Mouse (Mus musculus) midbrain, embryonic 12.5 days (tissue): ENCODE data around the gene Ocln. TPM values are rescaled to one million over a fixed set of nuclear protein-coding genes. Genes with fewer than 3 reads are reported as not detected.

ENCODE experiments used
- ATAC-seq: fragments of 200-750 bp; cut with Nextera tagmentation; 2 replicates; pipeline ENCODE4 v1.8.0; 2017; ENCODE audit warnings: low read depth, moderate TSS enrichment, moderate library complexity; ENCODE audit not compliant: low FRiP score
- H3K27ac ChIP-seq: fragments of 300-500 bp; sonication (generic); replicated peaks from 2 replicates; pipeline ENCODE4 v1.5.1; 2016; ENCODE audit warnings: mild to moderate bottlenecking
- H3K27me3 ChIP-seq: fragments of 300-500 bp; sonication (generic); 2 replicates; pipeline ENCODE4 v1.6.1; 2016; ENCODE audit warnings: mild to moderate bottlenecking
- H3K36me3 ChIP-seq: fragments of 300-500 bp; sonication (generic); 2 replicates; pipeline ENCODE4 v1.6.1; 2016
- H3K4me1 ChIP-seq: fragments of 300-500 bp; sonication (generic); 2 replicates; pipeline ENCODE4 v1.6.1; 2016
- H3K4me2 ChIP-seq: fragments of 300-500 bp; sonication (generic); replicated peaks from 2 replicates; pipeline ENCODE4 v1.6.1; 2016; ENCODE audit warnings: mild to moderate bottlenecking, moderate library complexity
- H3K4me3 ChIP-seq: fragments of 300-500 bp; sonication (generic); 2 replicates; pipeline ENCODE4 v1.5.1; 2016; ENCODE audit warnings: mild to moderate bottlenecking
- H3K9ac ChIP-seq: fragments of 300-500 bp; sonication (generic); replicated peaks from 2 replicates; pipeline ENCODE4 v1.6.1; 2016; ENCODE audit warnings: mild to moderate bottlenecking, moderate library complexity
- H3K9me3 ChIP-seq: fragments of 300-500 bp; sonication (generic); 2 replicates; pipeline ENCODE4 v1.6.1; 2016; ENCODE audit warnings: mild to moderate bottlenecking
- WGBS: fragments of 180-500 bp; shearing (Covaris S2); methylation state at CpG from one replicate; pipeline ENCODE4 v1.1.7; 2016; 5-methylcytosine and 5-hydroxymethylcytosine counted together
- polyA plus RNA-seq: library from polyadenylated mRNA; unstranded; fragments of >200 nt; fragmentation: Nextera tagmentation; extraction: Ambion mirVana; gene quantifications from 2 replicates; pipeline ENCODE4 v1.2.1, GENCODE M21; 2016

Gene Ocln
- polyA plus RNA-seq, 1 experiment from 2014 or later = 2.9 TPM

DNA sequence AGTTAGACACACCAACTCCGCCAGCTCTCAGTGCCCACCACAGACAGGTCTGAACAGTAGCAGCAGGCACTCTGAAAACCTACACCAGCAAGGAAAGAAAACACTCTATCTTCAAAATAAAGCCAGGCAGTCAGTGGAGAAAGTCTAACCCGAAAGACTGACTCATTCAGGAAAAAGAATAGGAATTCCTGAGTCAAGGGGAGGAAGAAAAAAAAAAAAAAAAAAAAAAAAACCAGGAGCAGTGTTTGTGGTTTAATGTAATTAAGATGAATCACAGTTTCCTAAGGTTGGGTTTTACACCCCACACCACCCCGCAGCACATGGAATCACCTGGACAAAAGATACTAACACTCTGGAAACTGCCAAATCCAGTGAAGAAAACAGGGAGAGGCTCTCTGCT lies 16.4 kb downstream of the Ocln start:
- H3K4me1 ChIP-seq = no peaks in the 10 kb centered on the region
- H3K36me3 ChIP-seq = no peaks in the 10 kb centered on the region
- no peaks in the 10 kb centered on the region for H3K27me3 ChIP-seq
- 88% methylated on average over 3 of the region's 3 CpGs for WGBS
- H3K4me3 ChIP-seq = no peak overlapping the region
- no peaks in the 10 kb centered on the region for H3K9me3 ChIP-seq
- H3K9ac ChIP-seq = no peak overlapping the region
- H3K4me2 ChIP-seq = no peak overlapping the region
- ATAC-seq = no peak
- H3K27ac ChIP-seq = no peak overlapping the region

- H3K4me3 ChIP-seq = no peak overlapping the region
- H3K4me2 ChIP-seq = no peak overlapping the region
- WGBS = 68% methylated on average over 6 of the region's 6 CpGs
These were observed 19.6 kb downstream of the Ocln start for GRCm38 (mm10) chr13:100532788-100533365.

GRCm38 (mm10) chr13:100526649-100527038 lies 25.9 kb downstream of the Ocln start:
- no peaks in the 10 kb centered on the region for H3K4me1 ChIP-seq
- WGBS = 76% methylated on average over 6 of the region's 6 CpGs
- H3K4me3 ChIP-seq = no peak overlapping the region
- no peak overlapping the region for H3K4me2 ChIP-seq
- no peaks in the 10 kb centered on the region for H3K36me3 ChIP-seq
- no peaks in the 10 kb centered on the region for H3K9me3 ChIP-seq
- ATAC-seq = no peak
- no peak overlapping the region for H3K27ac ChIP-seq
- H3K27me3 ChIP-seq = no peaks in the 10 kb centered on the region
- H3K9ac ChIP-seq = no peak overlapping the region

More at GRCm38 (mm10) chr13:100532788-100533365, 19.6 kb downstream of the Ocln start:
- Histone ChIP-seq H3K27me3 (no peaks in the 10 kb centered on the region), H3K4me1 (no peaks in the 10 kb centered on the region), H3K36me3 (no peaks in the 10 kb centered on the region), H3K27ac (no peak overlapping the region), H3K9me3 (no peaks in the 10 kb centered on the region), H3K9ac (no peak overlapping the region)
- ATAC-seq = no peak

- H3K4me2 ChIP-seq = no peak overlapping the region
- no peak overlapping the region for H3K9ac ChIP-seq
- no peaks in the 10 kb centered on the region for H3K27me3 ChIP-seq
- ATAC-seq = no peak
- H3K27ac ChIP-seq = no peak overlapping the region
- no peaks in the 10 kb centered on the region for H3K36me3 ChIP-seq
- no peaks in the 10 kb centered on the region for H3K9me3 ChIP-seq
- WGBS = 84% methylated on average over 6 of the region's 6 CpGs
- no peaks in the 10 kb centered on the region for H3K4me1 ChIP-seq
- H3K4me3 ChIP-seq = no peak overlapping the region
These were observed 26.4 kb downstream of the Ocln start for GRCm38 (mm10) chr13:100525935-100526648.

GRCm38 (mm10) chr13:100524896-100525295 lies 27.6 kb downstream of the Ocln start:
- 94% methylated on average over 6 of the region's 6 CpGs for WGBS
- Histone ChIP-seq H3K9me3 (no peaks in the 10 kb centered on the region), H3K27ac (no peak overlapping the region), H3K9ac (no peak overlapping the region), H3K4me3 (no peak overlapping the region), H3K36me3 (no peaks in the 10 kb centered on the region), H3K27me3 (no peaks in the 10 kb centered on the region), H3K4me2 (no peak overlapping the region), H3K4me1 (no peaks in the 10 kb centered on the region)
- no peak for ATAC-seq

- WGBS = 88% methylated on average over 2 of the region's 2 CpGs
- no peak overlapping the region for H3K4me2 ChIP-seq
- H3K4me3 ChIP-seq = no peak overlapping the region
- H3K36me3 ChIP-seq = no peaks in the 10 kb centered on the region
- no peaks in the 10 kb centered on the region for H3K27me3 ChIP-seq
- no peak overlapping the region for H3K9ac ChIP-seq
- no peak overlapping the region for H3K27ac ChIP-seq
- ATAC-seq = no peak
- H3K9me3 ChIP-seq = no peaks in the 10 kb centered on the region
- H3K4me1 ChIP-seq = no peaks in the 10 kb centered on the region
These were observed 28.8 kb downstream of the Ocln start for GRCm38 (mm10) chr13:100523698-100524097.

- no peak overlapping the region for H3K27ac ChIP-seq
- WGBS = 86% methylated on average over 9 of the region's 9 CpGs
- H3K9me3 ChIP-seq = no peaks in the 10 kb centered on the region
- no peak for ATAC-seq
- no peaks in the 10 kb centered on the region for H3K36me3 ChIP-seq
- H3K9ac ChIP-seq = no peak overlapping the region
- no peak overlapping the region for H3K4me3 ChIP-seq
- no peaks in the 10 kb centered on the region for H3K4me1 ChIP-seq
- no peak overlapping the region for H3K4me2 ChIP-seq
- no peaks in the 10 kb centered on the region for H3K27me3 ChIP-seq
These were observed 30.6 kb downstream of the Ocln start for GRCm38 (mm10) chr13:100521724-100522591.

GRCm38 (mm10) chr13:100519162-100519561 lies 33.4 kb downstream of the Ocln start:
- Histone ChIP-seq H3K27ac (no peak overlapping the region), H3K9ac (no peak overlapping the region), H3K36me3 (no peaks in the 10 kb centered on the region), H3K4me1 (0 out of 2 replicates have a peak, but pooled peaks cover 7% of the 10 kb centered on the region), H3K4me2 (no peak overlapping the region), H3K9me3 (no peaks in the 10 kb centered on the region), H3K4me3 (no peak overlapping the region), H3K27me3 (no peaks in the 10 kb centered on the region)
- WGBS = 74% methylated on average over 2 of the region's 2 CpGs
- no peak for ATAC-seq

DNA sequence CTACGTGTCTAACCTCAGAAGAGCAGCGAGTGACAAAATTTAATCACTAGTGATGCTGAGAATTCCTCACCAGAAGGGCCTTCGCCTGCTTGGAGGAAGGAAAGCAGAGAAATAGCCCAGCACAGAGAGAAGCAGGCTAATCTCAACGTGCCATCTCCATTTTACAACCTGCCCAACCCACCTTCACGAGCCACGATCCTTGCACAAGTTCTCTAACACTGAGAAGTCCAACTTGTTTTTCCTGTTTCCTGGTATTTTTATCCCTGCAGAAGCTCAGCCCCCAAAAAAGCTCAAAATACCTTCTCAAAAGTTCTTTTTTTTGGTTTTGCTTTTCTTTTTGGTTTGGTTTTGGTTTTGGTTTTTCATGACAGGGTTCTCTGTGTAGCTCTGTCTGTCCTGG lies 34.3 kb downstream of the Ocln start:
- no peaks in the 10 kb centered on the region for H3K27me3 ChIP-seq
- ATAC-seq = no peak
- 0 out of 2 replicates have a peak, but pooled peaks cover 7% of the 10 kb centered on the region for H3K4me1 ChIP-seq
- H3K4me2 ChIP-seq = no peak overlapping the region
- no peak overlapping the region for H3K9ac ChIP-seq
- no peak overlapping the region for H3K27ac ChIP-seq
- H3K36me3 ChIP-seq = no peaks in the 10 kb centered on the region
- no peak overlapping the region for H3K4me3 ChIP-seq
- WGBS = 86% methylated on average over 6 of the region's 6 CpGs
- H3K9me3 ChIP-seq = no peaks in the 10 kb centered on the region

DNA sequence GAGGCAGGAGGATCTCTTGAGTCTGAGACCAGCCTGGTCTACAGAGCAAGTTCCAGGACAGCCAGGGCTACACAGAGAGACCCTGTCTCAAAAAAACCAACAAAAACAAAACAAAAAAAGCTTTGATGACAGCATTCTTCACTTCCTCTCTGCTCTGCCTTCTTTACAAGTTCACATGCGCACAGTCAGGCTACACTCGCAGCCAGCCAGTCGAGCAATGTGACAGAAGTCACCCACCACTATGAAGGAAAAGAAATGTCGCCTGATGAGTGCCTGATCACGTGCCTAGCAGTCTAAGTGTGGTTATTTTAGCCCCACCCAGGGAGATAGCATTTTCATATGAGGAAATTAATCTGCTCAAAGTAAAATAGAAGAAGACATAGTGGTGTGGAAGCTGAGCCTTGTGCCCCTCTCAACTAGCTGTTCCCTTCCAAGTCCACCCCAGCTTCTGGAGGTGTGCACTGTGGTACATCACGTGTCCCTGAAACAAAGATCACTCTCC lies 34.8 kb downstream of the Ocln start:
- ATAC-seq = no peak
- H3K27ac ChIP-seq = no peak overlapping the region
- H3K4me3 ChIP-seq = no peak overlapping the region
- no peaks in the 10 kb centered on the region for H3K36me3 ChIP-seq
- no peaks in the 10 kb centered on the region for H3K9me3 ChIP-seq
- H3K27me3 ChIP-seq = no peaks in the 10 kb centered on the region
- H3K4me2 ChIP-seq = no peak overlapping the region
- 93% methylated on average over 6 of the region's 6 CpGs for whole genome bisulfite sequencing
- 0 out of 2 replicates have a peak, but pooled peaks cover 7% of the 10 kb centered on the region for H3K4me1 ChIP-seq
- no peak overlapping the region for H3K9ac ChIP-seq

GRCm38 (mm10) chr13:100516213-100517105 lies 36.1 kb downstream of the Ocln start:
- Histone ChIP-seq H3K9me3 (no peaks in the 10 kb centered on the region), H3K27ac (0 out of 2 replicates have a peak overlapping the region, but pooled peaks have one; percentile 10)

More at GRCm38 (mm10) chr13:100516213-100517105, 36.1 kb downstream of the Ocln start:
- ATAC-seq = no peak
- H3K36me3 ChIP-seq = no peaks in the 10 kb centered on the region
- H3K4me1 ChIP-seq = 0 out of 2 replicates have a peak, but pooled peaks cover 7% of the 10 kb centered on the region
- H3K4me2 ChIP-seq = no peak overlapping the region
- H3K27me3 ChIP-seq = no peaks in the 10 kb centered on the region
- no peak overlapping the region for H3K4me3 ChIP-seq
- 41% methylated on average over 12 of the region's 12 CpGs for WGBS
- H3K9ac ChIP-seq = no peak overlapping the region
